Mouse (Mus musculus) intestine, postnatal 0 days (tissue): ENCODE results near the gene Ccnc. TPM values are rescaled to one million over a fixed set of nuclear protein-coding genes. Genes with fewer than 3 reads are reported as not detected.
A peak's percentile ranks its signal among the peaks of the same experiment; 100 is the strongest.

ENCODE experiments used
- ATAC-seq: fragments of 200-750 bp; cut with Nextera tagmentation; 2 replicates; pipeline ENCODE4 v1.8.0; 2017; ENCODE audit warnings: mild to moderate bottlenecking, moderate TSS enrichment, moderate library complexity
- H3K27ac ChIP-seq: fragments of 300-500 bp; sonication (generic); 2 replicates; pipeline ENCODE4 v1.5.1; 2014; ENCODE audit warnings: mild to moderate bottlenecking, low read depth, low read length, moderate library complexity
- H3K27me3 ChIP-seq: fragments of 300-500 bp; sonication (generic); replicated peaks from 2 replicates; pipeline ENCODE4 v1.6.1; 2014; ENCODE audit warnings: low read length, mixed read lengths; ENCODE audit not compliant: control insufficient read depth, insufficient read depth
- H3K36me3 ChIP-seq: fragments of 300-500 bp; sonication (generic); 2 replicates; pipeline ENCODE4 v1.6.1; 2014; ENCODE audit warnings: mild to moderate bottlenecking, moderate library complexity; ENCODE audit not compliant: control insufficient read depth, insufficient read depth
- H3K4me1 ChIP-seq: fragments of 300-500 bp; sonication (generic); replicated peaks from 2 replicates; pipeline ENCODE4 v1.6.1; 2014; ENCODE audit warnings: antibody characterized with exemption, low read length, mixed read lengths; ENCODE audit not compliant: control insufficient read depth, insufficient read depth
- H3K4me2 ChIP-seq: fragments of 300-500 bp; sonication (generic); replicated peaks from 2 replicates; pipeline ENCODE4 v1.6.1; 2014; ENCODE audit warnings: low read depth, mild to moderate bottlenecking, moderate library complexity
- H3K4me3 ChIP-seq: fragments of 300-500 bp; sonication (generic); 2 replicates; pipeline ENCODE4 v1.5.1; 2014; ENCODE audit warnings: low read depth, low read length
- H3K9ac ChIP-seq: fragments of 300-500 bp; sonication (generic); 2 replicates; pipeline ENCODE4 v1.6.1; 2014; ENCODE audit warnings: mild to moderate bottlenecking, low read depth, low read length
- H3K9me3 ChIP-seq: fragments of 300-500 bp; sonication (generic); 2 replicates; pipeline ENCODE4 v1.6.1; 2016; ENCODE audit warnings: mixed run types; ENCODE audit not compliant: control insufficient read depth
- CTCF ChIP-seq: sonication (generic); IDR thresholded peaks from 2 replicates; pipeline ENCODE4 v1.5.1; 2016; ENCODE audit warnings: low read depth, mild to moderate bottlenecking, control low read depth, antibody characterized with exemption, moderate library complexity
- WGBS: fragments of 180-500 bp; shearing (Covaris S2); extraction: QIAGEN DNeasy Blood & Tissue Kit; methylation state at CpG from one replicate; pipeline ENCODE4 v1.1.7; 2014; 5-methylcytosine and 5-hydroxymethylcytosine counted together
- polyA plus RNA-seq: library from polyadenylated mRNA; unstranded; fragments of >200 nt; fragmentation: Nextera tagmentation; extraction: Ambion mirVana; gene quantifications from 2 replicates; pipeline ENCODE4 v1.2.1, GENCODE M21; 2015

Gene Ccnc
- 20.2 and 20.7 TPM in 2 replicates for polyA plus RNA-seq

GRCm38 (mm10) chr4:21727615-21728165, at the start of gene Ccnc:
TSS of gene Ccnc (plus strand) at chr4:21727701.
- H3K27me3 ChIP-seq, result no peaks in the 10 kb centered on the region
- H3K36me3 ChIP-seq, result no peaks in the 10 kb centered on the region
- H3K4me3 ChIP-seq, result peak within 1 kb of the TSS; percentile 70
- H3K9ac ChIP-seq, result peak within 1 kb of the TSS; percentile 64
- H3K4me2 ChIP-seq, result peak within 1 kb of the TSS; percentile 67
- H3K27ac ChIP-seq, result peak within 1 kb of the TSS; percentile 54; the same call in 1 of the 2 replicates
- H3K9me3 ChIP-seq, result no peaks in the 10 kb centered on the region
- TF ChIP-seq CTCF, result no peak
- no peaks in the 10 kb centered on the region for H3K4me1 ChIP-seq
- under 1% methylated on average over 37 of the region's 37 CpGs for WGBS
- ATAC-seq, result peak; percentile 98

- 2% methylated on average over 83 of the region's 84 CpGs for WGBS
- no peak overlapping the region for H3K9ac ChIP-seq
- H3K4me2 ChIP-seq, result peak overlapping the region; percentile 75
- no peaks in the 10 kb centered on the region for H3K36me3 ChIP-seq
- ATAC-seq, result 0 out of 2 replicates have a peak, but pooled peaks have one; percentile 13
- peak overlapping the region; percentile 50 for H3K4me3 ChIP-seq
- H3K27me3 ChIP-seq, result peaks cover 89% of the 10 kb centered on the region
- H3K9me3 ChIP-seq, result no peaks in the 10 kb centered on the region
- H3K4me1 ChIP-seq, result peaks cover 3% of the 10 kb centered on the region; the same call in 1 of the 2 replicates
- TF ChIP-seq CTCF, result no peak
- no peak overlapping the region for H3K27ac ChIP-seq
Observed at GRCm38 (mm10) chr4:21678101-21678974, 49.2 kb upstream of the Ccnc start.

- no peak overlapping the region for H3K27ac ChIP-seq
- H3K27me3 ChIP-seq, result peaks cover 93% of the 10 kb centered on the region
- no peaks in the 10 kb centered on the region for H3K9me3 ChIP-seq
- peak; percentile 53 for ATAC-seq
- H3K4me1 ChIP-seq, result peaks cover 3% of the 10 kb centered on the region; the same call in 1 of the 2 replicates
- H3K9ac ChIP-seq, result no peak overlapping the region
- H3K4me2 ChIP-seq, result peak overlapping the region; percentile 75
- H3K36me3 ChIP-seq, result no peaks in the 10 kb centered on the region
- H3K4me3 ChIP-seq, result peak overlapping the region; percentile 50
- TF ChIP-seq CTCF, result peak; percentile 41
- WGBS, result under 1% methylated on average over 56 of the region's 79 CpGs
Observed at GRCm38 (mm10) chr4:21678975-21679623, 48.4 kb upstream of the Ccnc start.

- Histone ChIP-seq H3K9me3 (no peaks in the 10 kb centered on the region), H3K36me3 (no peaks in the 10 kb centered on the region), H3K4me2 (peak overlapping the region; percentile 75), H3K27me3 (peaks cover 93% of the 10 kb centered on the region), H3K4me1 (peaks cover 3% of the 10 kb centered on the region; the same call in 1 of the 2 replicates), H3K27ac (no peak overlapping the region), H3K4me3 (peak overlapping the region; percentile 50), H3K9ac (no peak overlapping the region)
- 3% methylated on average over 42 of the region's 42 CpGs for WGBS
- ATAC-seq, result no peak
- TF ChIP-seq CTCF, result no peak
Observed at GRCm38 (mm10) chr4:21679624-21680480, 47.6 kb upstream of the Ccnc start.

GRCm38 (mm10) chr4:21680971-21681370, 46.5 kb upstream of the Ccnc start:
- Histone ChIP-seq H3K9ac (no peak overlapping the region), H3K36me3 (no peaks in the 10 kb centered on the region), H3K4me3 (no peak overlapping the region), H3K27me3 (peaks cover 97% of the 10 kb centered on the region), H3K4me1 (peaks cover 3% of the 10 kb centered on the region; the same call in 1 of the 2 replicates), H3K4me2 (no peak overlapping the region), H3K9me3 (no peaks in the 10 kb centered on the region), H3K27ac (no peak overlapping the region)
- WGBS, result 5% methylated on average over 10 of the region's 10 CpGs
- ATAC-seq, result no peak
- no peak for TF ChIP-seq CTCF
